Mouse (Mus musculus): Measurements from ENCODE around the gene Acap1.

DNA sequence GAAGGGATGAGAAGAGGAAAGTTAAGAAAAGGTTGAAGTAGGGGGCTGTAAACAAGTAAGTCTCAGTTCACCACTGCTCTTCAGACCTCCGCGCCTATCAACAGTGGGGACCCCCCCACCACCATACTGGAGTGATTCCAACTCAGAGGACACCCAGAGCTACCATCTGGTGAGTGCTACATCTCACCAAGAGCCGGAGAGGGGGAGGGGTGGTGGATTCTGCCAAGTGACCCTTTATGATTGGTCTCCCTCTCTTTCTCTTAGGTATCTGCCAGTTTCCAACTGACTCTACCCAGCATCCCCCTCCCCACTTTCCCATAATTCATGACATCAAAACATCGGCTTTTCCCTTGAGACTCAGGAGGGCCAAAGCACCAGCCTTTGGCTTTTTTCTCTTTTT lies 45.6 kb upstream of the Acap1 start:
- TF ChIP-seq CTCF (IDR thresholded peaks at IDR 0.05; ENCODE audit: extremely low read depth, insufficient read depth, low read length), result no peak
- no peak for TF ChIP-seq POLR2A (IDR thresholded peaks at IDR 0.05; ENCODE audit: extremely low read depth, insufficient read depth, low read length)

Measured in cortical plate, adult 2 months (tissue).